Mouse (Mus musculus) kidney, adult 11 months (tissue): ENCODE results near the gene Casr.

Experiments
- DNase-seq: peaks from one replicate; pipeline ENCODE4 v3.0.0; 2022

The Casr gene

GRCm38 (mm10) chr16:36516355-36516754 is 45.6 kb downstream of the Casr start:
- no peak for DNase-seq

GRCm38 (mm10) chr16:36507300-36507699 is 54.6 kb downstream of the Casr start:
- DNase-seq: no peak

- DNase-seq: no peak
These were observed 55.1 kb downstream of the Casr start for GRCm38 (mm10) chr16:36506827-36507226.

- DNase-seq: no peak
These were observed 56.0 kb downstream of the Casr start for GRCm38 (mm10) chr16:36505913-36506312.

- no peak for DNase-seq
These were observed 56.8 kb downstream of the Casr start for GRCm38 (mm10) chr16:36505134-36505533.

- peak; percentile 27 for DNase-seq
These were observed 59.7 kb downstream of the Casr start for GRCm38 (mm10) chr16:36502286-36502685.

DNA sequence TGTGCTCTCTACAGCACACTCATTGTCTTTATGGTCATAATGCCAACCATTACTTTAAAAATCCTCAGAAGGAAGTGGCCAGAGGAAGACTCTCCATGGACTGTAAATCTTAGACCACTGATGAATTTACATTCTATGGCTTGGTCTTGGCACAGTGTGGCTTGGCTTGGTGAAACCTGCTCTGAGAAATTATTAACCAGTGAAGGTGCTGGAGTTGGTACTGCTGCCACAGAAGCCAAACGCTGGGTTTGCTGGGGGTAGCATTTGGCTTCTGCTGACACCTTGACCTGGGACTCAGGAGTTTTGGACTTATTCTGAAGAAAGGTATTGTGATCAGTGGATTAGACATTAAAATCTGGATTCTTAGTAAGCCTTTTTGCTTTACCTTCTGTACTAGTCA is 69.5 kb downstream of the Casr start:
- peak; percentile 66 for DNase-seq

- no peak for DNase-seq
These were observed 85.1 kb downstream of the Casr start for GRCm38 (mm10) chr16:36476866-36477265.

- DNase-seq: no peak
These were observed 86.4 kb downstream of the Casr start for GRCm38 (mm10) chr16:36475530-36475929.

DNA sequence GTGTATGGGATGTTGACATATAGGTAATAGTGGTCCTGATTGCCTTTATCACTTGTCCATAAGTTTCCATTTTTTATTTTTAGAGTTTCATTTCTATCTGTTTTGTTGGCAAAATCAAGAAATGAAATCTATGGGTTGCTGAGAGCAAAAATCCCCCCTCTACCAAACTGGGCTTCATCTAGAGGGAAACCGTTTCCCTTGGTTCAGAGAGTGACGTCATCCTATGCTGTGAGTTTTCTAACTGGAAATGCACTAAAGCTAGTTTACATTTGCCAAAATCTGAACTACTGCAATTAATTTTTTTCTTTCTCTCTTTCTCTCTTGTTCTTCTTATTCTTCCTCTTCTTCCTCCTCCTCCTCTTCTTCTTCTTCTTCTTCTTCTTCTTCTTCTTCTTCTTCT is 87.1 kb downstream of the Casr start:
- DNase-seq: no peak

DNA sequence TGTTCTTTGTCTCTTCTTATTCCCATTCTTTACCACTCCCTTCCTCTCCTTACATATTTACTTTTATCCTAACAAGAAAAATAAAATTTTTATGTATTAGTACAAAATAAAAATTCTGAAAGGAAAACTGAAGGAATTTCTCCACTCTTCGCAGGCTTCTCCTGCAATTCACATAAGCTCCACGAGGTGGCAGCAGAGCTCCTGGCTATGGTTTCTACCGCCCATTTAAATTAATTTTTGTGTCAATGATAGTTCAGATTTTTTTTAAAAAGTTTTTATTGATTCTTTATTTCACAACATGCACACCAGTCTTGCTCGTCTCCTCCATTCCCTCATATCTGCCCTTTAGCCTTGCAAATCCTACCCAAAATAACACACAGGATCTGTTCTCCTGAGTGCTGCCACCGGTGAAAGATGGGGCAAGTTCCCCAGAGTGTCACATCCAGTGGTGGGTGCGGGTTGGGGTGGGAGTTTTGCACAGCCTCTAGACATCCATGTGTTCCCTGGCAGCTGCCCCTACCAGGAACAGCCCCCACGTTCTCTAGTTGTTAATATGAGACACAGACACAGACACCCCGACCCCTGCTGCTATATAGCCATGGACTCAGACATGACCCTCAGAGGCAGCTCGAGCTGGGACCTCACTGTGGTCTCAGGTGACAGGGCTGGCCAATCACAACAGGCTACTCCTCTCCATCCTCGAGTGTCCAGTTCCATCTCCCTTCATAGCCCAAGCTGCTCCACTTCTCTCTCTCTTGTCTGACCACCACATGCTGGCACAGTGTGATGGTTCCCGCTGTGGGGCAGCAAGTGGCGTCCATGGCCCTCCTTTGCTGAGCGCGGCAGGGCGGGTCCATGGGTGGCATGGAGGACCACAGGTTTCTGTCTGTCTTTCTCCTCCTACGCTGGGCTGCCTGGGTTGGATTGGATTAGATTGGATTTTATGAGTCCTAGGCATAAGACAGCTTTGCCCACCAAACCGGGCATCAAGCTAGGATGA is 88.4 kb downstream of the Casr start:
- no peak for DNase-seq

DNA sequence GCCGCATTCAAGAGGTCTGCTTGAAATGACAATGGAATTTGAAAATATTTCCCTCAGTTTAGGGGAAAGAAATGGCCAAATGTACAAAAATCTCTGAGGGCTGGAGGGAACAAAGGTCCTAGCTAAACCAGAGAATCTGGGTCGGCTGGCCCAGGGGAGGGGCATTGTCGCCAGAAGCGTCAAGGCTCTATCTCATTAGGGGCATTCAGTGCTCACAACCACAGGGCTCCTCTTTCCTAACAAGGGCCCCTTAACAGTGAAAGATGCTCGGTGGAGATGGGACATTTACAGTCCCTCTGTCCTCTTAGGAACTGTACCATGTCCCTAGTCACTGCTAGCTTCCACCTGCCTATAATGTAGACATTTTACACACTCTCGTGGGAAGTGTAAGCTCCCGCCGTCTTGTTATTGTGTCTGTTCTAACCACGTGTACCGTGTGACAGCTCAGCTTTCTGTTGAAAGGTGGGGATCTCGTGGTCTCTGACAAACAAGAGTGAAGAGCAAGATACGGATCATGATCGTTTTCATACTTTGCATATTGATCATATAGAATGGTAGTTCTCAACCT is 90.8 kb downstream of the Casr start:
- DNase-seq: no peak

GRCm38 (mm10) chr16:36469955-36470478 is 91.9 kb downstream of the Casr start:
- DNase-seq: no peak

DNA sequence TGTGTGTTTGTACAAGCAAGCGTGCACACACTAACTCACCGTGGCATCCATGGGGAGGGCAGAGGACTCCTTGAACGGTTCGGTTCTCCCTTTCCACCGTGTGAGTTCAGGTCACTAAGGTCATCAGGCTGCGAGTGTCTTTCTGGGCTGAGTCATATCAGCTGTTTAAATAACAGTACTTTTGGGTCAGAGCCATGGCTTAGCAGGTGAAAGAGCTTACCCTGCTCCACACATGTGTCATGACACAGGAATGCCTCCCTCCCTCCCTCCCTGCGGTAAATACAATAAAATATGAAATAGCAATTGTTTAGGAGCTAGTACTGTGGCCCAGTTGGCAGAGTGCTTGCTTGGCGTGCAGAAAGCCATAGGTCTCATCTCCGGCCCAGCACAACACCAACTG is 92.6 kb downstream of the Casr start:
- no peak for DNase-seq

GRCm38 (mm10) chr16:36468862-36469261 is 93.1 kb downstream of the Casr start:
- DNase-seq: no peak

- no peak for DNase-seq
These were observed 94.0 kb downstream of the Casr start for GRCm38 (mm10) chr16:36467936-36468335.

GRCm38 (mm10) chr16:36465436-36465835 is 96.5 kb downstream of the Casr start:
- no peak for DNase-seq

DNA sequence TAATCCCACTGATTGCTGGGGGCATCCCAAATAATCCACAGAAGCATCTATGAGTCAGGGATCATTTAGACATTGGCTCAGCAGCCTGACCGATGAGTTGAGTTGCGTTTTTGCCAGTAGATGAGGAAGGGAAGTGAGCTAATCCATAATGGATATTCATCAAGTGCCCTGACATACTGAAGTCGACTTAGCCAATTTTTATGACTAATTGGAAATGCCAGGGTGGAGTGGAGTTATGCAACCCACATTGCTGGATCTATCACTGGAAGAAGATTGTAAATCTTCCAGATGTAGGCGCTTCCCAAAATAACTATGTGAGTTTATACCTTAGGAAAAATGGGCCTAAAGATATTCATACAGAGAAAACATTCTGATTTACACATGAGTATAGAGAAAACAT is 97.9 kb downstream of the Casr start:
- no peak for DNase-seq

DNA sequence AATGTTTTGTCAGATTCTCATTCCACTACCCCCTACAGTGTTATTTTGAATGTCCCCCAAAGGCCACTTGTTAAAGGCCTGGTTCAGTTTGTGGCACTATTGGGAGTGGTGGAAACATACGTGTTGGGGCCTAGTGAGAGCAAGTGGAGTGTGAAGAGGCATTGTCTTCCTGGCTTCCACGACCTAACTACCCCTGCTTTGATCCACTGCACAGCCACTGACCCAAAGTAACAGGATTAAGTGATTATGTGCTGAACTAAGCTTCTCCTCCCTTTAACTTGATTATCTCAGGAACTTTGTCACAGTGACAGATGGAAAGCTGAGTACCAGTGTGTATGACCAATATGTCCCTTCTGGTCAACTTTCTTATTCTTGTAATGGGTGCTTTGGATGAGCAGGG is 101.5 kb downstream of the Casr start:
- no peak for DNase-seq

- DNase-seq: no peak
These were observed 106.6 kb downstream of the Casr start, which contains the start of gene Stfa3 for GRCm38 (mm10) chr16:36455342-36455802. TSS of gene Stfa3 (minus strand) at chr16:36455392.
